Mouse (Mus musculus) kidney, postnatal 14 days (tissue): ENCODE data around the gene Sept11.

Experiments
- DNase-seq: peaks from one replicate; pipeline ENCODE4 v3.0.0; 2022; ENCODE audit warnings: mixed read lengths

The Sept11 gene

DNA sequence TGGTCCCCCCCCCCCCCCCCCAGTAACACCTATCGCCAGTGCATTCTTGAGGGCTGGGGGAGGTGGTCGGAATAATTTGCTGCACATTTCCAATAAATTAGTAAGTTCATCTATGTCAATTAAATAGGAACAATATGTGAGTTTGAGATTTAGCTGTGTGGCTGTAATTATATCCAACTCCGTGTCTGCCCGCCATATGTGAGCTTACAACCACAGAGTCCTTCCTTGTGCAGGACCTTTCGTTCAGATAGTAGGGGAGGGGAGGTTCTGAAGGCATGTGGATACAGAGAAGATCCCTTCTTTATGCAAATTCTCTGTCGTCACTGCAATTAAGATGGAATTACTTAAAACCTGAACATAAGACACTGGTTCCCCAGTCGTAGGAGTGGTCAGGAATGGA lies 2.1 kb downstream of the Sept11 start:
- no peak for DNase-seq

GRCm38 (mm10) chr5:93097204-93097906 lies 4.1 kb downstream of the Sept11 start:
- peak; percentile 65 for DNase-seq

- no peak for DNase-seq
Observed at GRCm38 (mm10) chr5:93098219-93098618, 5.0 kb downstream of the Sept11 start.

DNA sequence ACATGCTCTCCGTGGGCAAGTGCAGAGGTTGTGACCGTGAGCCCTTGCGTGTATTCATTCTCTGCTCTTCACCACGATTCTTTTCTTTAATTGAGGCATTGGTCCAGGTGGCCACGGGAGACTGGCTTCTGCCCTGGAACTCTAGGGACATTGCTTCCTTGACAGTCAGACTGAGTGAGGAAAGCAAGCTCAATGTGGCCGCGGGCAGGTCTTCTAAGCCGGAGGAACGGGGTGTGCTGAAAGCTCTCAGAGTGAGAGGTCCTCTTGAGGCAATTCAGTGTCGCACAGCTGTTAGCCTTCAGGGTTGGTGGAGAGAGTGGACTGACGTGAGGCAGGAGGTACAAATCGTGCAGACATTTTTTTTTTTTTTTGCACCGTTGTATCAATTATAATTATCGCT lies 5.6 kb downstream of the Sept11 start:
- DNase-seq = no peak

- DNase-seq = no peak
Observed at GRCm38 (mm10) chr5:93100906-93101305, 7.7 kb downstream of the Sept11 start.

GRCm38 (mm10) chr5:93101371-93101791 lies 8.1 kb downstream of the Sept11 start:
- DNase-seq = peak; percentile 84

DNA sequence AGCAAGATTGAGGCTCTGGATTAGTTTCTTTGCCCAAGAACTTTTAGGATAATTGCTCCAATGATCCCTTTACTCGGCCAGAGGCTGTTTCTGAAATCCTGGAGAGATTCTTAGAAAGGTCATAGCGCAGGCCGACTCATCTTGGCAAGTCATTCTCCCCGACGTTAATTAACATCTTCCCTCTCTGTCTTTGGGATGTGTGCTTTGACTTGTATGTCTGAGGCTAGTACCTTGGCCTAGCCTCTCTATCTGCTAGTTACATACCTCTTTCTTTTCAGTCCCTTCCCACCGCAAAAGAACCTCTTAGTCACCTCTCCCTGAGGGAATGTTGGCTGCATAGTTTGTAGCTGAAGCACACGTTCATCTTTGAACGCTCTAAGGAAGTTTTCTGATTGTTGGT lies 10.4 kb downstream of the Sept11 start:
- no peak for DNase-seq

DNA sequence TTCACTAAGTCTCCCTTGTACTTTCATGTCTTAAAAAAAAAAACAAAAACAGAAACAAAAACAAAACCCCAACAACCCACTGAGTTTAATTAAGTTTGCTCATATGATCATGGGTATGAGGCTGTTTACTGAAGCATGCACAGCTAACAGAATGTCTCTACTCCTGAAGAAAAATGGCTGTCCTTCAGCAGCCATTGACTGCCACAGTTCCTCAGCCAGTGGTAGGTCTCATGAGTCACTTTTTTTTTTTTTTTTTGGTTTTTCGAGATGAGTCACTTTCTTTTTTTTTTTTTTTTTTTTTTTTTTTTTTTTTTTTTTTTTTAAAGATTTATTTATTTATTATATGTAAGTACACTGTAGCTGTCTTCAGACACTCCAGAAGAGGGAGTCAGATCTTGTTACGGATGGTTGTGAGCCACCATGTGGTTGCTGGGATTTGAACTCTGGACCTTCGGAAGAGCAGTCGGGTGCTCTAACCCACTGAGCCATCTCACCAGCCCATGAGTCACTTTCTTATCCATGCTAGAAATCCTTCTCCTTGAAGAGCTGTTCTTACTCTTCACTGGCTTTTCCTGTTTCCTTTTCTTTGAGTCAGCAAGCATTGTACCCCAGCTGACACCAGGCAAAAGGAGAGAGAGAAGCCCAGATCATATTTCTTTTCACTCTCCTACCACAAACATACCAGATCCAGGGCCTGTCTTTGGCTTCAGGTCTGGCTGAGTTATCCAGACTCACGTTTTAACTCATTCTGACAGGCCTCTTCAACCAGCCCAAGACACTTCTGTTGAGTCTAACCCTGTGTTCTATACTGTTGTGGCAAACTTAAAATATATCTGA lies 12.0 kb downstream of the Sept11 start:
- no peak for DNase-seq

- DNase-seq = no peak
Observed at GRCm38 (mm10) chr5:93106048-93106447, 12.8 kb downstream of the Sept11 start.

DNA sequence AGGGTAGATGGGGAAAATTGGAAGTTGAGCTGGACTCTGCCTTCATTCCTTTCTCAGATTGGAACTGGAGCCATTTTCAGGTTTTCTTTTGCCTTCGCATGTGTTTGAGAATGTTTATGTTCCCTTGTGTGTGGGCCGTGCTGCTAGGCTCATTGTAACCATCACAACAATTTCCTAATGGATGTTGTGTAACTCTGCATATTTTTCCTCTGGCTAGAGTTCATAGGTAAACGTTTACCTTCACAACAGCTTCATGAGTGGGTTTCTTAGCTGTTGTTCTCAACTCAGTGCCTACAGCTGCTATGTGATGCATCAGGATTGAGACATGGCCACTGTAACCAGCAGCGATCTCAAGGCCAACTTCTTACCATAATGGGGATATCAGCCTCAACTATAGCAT lies 15.5 kb downstream of the Sept11 start:
- DNase-seq = no peak

- no peak for DNase-seq
Observed at GRCm38 (mm10) chr5:93109555-93109954, 16.3 kb downstream of the Sept11 start.

DNA sequence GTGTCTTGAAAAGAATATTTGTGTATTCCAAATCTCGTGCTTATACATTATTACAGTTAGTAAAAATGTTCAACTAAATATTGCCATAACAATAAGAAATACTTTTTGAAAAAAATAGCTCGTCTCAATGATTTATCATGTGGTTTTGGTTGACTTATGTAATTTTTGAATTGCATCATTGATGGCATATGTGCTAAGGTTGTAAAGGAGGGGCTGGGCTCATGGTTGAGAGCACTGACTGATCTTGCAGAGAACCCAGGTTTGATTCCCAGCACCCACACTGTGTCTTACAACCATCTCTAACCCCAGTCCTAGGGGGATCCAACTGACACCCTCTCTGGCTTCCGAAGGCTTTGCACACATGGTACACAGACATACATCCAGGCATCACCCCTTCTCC lies 19.1 kb downstream of the Sept11 start:
- DNase-seq = no peak

- no peak for DNase-seq
Observed at GRCm38 (mm10) chr5:93113517-93113916, 20.3 kb downstream of the Sept11 start.

DNA sequence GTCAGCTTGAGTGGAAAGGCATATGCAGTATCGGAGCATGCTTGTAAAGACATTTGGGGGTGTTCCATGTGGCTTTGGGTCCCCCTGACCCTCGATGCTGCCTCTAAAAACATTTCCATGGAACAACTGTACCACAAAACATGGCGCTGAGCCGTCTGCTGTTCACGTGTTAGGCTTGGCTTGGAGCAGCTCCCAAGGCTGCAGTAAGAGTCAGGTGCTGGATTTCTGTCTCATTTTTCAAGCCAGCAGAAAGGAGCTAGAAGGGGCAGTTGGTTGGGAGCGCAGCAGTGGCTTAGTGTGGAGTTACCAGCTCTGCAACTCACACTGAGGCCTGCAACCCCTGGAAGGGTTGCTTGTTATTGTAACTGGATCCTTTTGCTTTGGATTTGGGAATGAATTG lies 21.3 kb downstream of the Sept11 start:
- no peak for DNase-seq

- peak; percentile 59 for DNase-seq
Observed at GRCm38 (mm10) chr5:93115059-93115458, 21.8 kb downstream of the Sept11 start.

GRCm38 (mm10) chr5:93115854-93116253 lies 22.6 kb downstream of the Sept11 start:
- DNase-seq = no peak

GRCm38 (mm10) chr5:93117648-93118047 lies 24.4 kb downstream of the Sept11 start:
- no peak for DNase-seq

- DNase-seq = peak; percentile 39
Observed at GRCm38 (mm10) chr5:93121660-93122059, 28.4 kb downstream of the Sept11 start.

DNA sequence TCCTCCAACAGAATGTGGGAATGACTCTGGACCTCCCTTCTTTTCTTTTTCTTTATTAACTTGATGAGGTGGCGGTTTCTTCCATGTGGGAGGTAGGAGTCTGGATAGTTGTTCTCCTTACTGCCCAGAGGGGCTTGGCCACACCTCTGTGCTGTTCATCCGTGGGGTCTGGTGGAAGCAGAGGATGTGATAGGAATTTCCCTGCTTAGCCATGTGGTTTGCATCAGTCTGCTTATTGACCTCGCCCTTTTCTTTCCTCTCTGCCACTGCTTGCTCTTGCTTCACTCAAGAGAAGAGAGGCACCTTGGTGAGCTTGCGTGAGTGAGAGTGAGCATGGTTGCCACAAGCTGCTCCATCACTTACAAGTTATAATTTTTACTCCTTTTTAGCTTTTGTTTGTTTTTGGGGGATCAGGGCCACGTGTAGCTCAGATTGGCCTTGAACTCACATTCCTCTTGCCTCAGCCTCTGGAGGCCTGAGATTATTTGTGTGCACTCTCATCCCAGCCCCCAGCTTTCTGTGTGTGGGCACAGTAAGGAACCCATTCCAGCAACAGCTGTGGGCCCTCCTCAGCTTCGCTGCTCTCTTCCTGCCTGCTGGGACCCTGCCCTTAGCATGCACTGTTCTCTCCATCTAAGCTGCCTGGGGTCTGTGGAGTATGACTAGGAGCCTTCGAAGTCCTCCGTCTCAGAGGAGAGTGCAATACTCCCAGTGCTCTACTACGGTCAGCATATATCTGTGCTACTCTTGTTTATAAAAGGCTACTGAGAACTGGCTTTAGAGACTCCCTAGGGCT lies 31.0 kb downstream of the Sept11 start:
- DNase-seq = peak; percentile 43

GRCm38 (mm10) chr5:93125325-93125724 lies 32.1 kb downstream of the Sept11 start:
- no peak for DNase-seq

- no peak for DNase-seq
Observed at GRCm38 (mm10) chr5:93126222-93126929, 33.1 kb downstream of the Sept11 start.

DNA sequence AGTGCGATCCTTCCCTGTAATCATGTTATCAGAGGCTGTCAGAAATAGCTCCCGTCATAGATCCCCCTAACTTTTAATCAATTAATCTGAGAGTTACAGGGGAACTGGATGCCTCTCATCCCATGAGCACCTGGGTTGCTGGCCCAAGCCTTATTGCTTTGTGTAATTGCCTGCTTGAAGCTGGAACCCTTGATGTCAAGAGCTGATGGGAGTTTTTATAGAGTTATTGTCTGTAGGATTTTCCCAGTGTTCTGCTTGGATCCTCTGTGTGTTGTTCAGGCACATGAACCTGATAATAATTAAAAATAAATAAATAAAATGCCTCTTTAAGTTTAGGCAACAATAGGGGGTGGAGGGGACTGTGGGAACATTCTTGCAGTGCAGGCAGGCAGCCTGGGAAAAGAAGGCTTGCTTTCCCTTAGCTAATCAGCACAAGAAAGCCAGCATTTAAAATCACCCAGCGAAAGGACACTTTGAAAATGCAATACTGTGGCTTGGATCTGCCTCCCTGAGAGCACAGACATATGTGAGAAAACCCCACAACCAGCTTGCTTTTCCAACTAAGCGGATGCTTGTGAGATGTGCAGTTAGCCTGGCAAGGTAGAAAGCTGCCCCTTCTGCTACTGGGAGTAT lies 33.8 kb downstream of the Sept11 start:
- no peak for DNase-seq
